Mouse (Mus musculus) cerebellum, postnatal 14 days (tissue): ENCODE data around the gene Dnajc30.
"Not testable (repeated sequence)": the region's sequence is repeated elsewhere in the genome, so short reads cannot be mapped to it uniquely, and the experiment has no call there.

ENCODE experiments used
- DNase-seq, 2 experiments: peaks; one replicate each; pipeline ENCODE4 v3.0.0; 2021; ENCODE audit warnings: mixed read lengths in 2 of 2

Gene Dnajc30

GRCm38 (mm10) chr5:135064909-135065446 is 976 bp downstream of the Dnajc30 start, which contains the start of gene Bud23:
Gene Bud23 (minus strand): TSS chr5:135064959.
- DNase-seq, result not testable (repeated sequence)

GRCm38 (mm10) chr5:135066008-135066407 is 2.0 kb downstream of the Dnajc30 start:
- DNase-seq, result no peak

DNA sequence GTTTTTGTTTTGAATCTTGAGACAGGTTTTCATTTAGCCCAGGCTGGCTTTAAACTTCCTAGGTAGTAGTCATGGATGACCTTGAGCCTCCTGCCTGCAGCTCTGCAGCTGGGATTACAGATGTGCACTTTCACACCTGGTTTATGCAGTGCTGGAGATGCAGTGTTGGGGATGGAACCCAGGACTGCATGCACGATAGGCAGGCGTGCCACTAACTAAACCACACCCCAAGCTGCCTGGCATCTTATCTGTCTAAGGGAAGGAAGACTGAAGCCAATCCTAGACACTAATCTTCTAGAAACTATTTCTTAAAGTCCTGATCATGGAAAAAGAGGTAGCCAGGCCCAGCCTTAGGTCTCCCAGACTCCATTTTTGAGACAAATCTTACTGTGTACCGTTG is 6.4 kb downstream of the Dnajc30 start:
- DNase-seq, result no peak

- DNase-seq, result no peak
Measured at GRCm38 (mm10) chr5:135072061-135072460, 8.1 kb downstream of the Dnajc30 start.

- no peak for DNase-seq
Measured at GRCm38 (mm10) chr5:135072720-135073119, 8.7 kb downstream of the Dnajc30 start.

GRCm38 (mm10) chr5:135073349-135074150 is 9.5 kb downstream of the Dnajc30 start:
- DNase-seq, result peak in 1 of 2 experiments; percentile 44

DNA sequence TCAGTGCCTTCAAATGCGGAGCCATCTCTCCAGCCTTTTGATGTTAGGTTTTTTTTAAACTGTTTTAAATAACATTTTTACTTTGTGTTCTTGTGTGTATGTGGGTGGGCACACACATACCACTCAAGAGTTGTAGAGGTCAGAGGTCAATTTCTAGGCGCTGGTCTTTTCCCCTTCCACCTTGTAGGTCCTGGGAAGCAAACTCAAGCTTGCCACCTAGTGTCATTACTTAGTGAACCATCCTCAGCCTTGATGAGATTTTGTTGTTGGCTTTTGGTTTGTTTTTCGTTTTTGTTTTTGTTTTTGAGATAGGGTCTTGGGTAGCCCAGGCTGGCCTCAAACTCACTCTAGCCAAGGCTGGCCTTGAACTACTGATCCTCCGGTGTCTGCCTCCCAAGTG is 11.7 kb downstream of the Dnajc30 start:
- DNase-seq, result no peak

DNA sequence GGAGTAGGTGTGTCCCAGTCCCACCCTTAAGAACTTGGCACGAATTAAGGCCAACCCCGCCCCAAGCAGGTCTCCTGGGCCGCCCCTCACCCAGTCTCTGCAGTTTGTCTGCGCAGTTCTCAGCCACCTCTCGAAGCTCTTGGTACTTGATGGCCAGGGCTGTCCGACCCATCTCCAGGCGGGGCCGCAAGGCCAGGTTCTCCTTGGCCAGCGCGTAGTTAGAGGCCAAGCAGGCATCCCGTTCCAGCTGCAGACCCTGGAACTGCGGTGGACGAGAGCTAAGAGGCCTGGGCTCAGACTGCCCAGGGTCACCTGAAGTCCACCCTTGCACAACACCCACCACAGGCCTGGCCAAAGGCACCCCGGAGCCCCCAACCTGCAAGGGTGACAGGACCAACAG is 12.4 kb downstream of the Dnajc30 start:
- DNase-seq, result no peak

- peak; percentile 69 to 72 for DNase-seq
Measured at GRCm38 (mm10) chr5:135076931-135077505, 13.0 kb downstream of the Dnajc30 start.

DNA sequence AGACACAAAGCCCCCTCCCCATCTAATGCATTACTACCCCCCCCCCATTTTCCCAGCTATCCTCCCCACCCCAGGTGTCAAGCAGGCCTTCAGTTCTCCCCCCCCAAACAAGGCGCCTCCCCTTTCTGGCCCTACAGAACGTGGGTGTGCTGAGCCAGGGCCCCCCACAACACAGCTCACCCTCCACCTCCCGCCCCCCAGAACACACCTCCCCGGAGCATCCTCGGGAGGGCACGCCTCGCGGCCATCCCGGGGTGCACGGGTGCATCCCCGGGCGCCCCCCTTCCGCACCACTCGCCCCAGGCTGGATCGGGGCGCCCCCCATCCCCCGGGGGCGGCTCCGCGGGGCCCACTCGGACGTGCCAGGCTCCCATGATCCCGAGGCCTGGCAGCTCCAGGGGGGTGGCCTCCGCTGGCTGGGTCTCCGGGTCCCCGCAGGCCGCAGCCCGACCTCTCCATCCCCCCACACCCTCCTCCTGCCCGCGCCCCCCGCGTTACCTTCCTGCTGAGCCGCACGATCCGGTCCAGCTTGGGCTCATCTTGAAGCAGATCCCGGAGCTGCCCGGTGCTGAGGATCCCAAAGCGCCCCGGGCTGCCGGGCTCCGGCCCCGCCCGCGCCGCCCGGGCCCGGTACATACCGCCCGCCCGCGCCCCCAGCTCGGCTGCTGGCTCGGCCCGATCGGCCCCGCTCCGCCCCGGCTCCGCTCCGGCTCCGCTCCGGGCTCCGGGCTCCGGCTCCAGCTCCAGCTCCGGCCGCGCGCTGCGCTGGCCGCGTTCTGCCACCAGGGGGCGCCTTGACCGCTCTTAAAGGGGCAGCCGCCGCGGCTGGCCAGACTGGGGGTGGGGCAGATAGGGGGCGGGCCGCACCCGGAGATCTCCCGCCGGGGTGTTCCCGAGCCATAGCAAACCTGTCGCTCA is 13.8 kb downstream of the Dnajc30 start, which contains the start of gene Vps37d:
Gene Vps37d, minus strand, starts transcription at position 703 of the 918 bp plus-strand sequence.
- DNase-seq, result peak; percentile 99

DNA sequence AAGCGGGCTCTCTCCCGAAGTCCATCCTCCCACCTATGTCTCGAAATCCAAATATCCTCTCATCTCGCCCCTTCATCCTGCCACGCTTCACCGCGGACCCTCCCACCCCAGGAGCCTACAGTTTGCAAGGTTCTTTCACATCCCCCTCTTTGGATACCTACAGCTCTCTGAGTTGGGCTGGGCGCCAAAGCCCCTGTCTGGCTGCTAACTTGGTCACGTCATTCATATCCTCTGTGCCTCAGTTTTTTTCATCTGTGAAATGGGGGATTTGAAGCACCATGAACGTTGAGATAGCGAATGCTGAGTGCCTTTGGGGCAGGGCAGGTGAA is 14.4 kb downstream of the Dnajc30 start:
- DNase-seq, result peak in 1 of 2 experiments; percentile 80

DNA sequence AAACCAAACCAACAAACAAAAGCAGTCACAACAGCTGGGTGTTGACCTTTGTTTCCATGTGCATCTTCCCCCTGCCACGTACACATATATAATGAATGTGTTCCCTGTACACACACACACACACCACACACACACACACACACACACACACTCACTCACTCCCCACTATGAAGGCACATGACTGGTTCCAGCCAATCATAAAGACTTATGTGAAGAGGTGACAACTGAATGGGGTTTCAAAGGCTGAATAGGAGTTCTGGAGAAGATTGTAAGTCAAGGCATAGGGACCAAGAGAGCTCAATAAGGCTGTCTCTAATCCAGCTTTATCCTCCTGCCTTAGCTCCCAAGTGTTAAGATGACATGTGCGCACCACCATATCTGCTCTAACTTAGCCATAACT is 15.6 kb downstream of the Dnajc30 start:
- no peak for DNase-seq

DNA sequence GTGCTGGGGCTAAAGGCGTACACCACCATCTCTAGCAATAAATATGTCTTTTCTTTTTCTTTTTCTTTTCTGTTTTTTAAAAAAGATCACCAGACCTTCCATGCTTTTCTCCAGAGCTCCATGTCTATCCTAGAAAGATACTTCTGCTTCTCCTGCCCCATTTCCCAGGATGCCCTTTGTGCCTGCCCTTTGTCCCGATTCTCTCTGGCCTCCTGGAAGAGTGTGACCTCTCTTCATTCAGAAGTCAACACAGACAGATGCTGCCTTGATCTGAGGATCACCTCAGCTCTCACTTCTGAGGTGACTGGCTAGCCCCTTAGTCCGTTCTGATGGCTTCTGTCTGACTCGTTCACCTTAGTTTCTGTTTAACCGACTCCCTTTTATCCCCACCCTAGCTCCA is 16.5 kb downstream of the Dnajc30 start:
- DNase-seq, result no peak

GRCm38 (mm10) chr5:135086871-135087270 is 22.9 kb downstream of the Dnajc30 start:
- no peak for DNase-seq

DNA sequence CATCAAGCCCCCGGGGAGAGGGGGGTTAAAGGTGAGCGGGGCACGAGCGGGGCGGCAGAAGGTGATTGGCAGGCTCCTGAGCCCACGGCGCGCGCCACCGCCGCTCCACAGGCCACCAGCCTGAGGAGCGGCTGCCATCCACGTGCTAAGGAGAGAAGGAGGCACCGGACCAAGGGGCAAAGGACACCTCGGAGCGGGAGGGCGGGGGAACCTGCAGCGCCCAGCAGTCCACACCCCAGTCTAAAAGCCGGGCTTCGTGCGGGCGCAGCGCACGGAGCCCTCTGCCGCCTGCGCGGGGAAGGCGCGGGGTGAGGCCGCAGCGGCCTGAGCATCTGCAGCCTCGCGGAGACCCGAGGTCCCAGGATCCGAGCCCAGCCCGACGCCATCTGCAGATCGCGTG is 25.7 kb downstream of the Dnajc30 start, which contains the start of gene Mlxipl:
Gene Mlxipl, plus strand, starts transcription at position 238 of the 400 bp plus-strand sequence.
- no peak for DNase-seq

GRCm38 (mm10) chr5:135100981-135101380 is 37.0 kb downstream of the Dnajc30 start:
- DNase-seq, result no peak

DNA sequence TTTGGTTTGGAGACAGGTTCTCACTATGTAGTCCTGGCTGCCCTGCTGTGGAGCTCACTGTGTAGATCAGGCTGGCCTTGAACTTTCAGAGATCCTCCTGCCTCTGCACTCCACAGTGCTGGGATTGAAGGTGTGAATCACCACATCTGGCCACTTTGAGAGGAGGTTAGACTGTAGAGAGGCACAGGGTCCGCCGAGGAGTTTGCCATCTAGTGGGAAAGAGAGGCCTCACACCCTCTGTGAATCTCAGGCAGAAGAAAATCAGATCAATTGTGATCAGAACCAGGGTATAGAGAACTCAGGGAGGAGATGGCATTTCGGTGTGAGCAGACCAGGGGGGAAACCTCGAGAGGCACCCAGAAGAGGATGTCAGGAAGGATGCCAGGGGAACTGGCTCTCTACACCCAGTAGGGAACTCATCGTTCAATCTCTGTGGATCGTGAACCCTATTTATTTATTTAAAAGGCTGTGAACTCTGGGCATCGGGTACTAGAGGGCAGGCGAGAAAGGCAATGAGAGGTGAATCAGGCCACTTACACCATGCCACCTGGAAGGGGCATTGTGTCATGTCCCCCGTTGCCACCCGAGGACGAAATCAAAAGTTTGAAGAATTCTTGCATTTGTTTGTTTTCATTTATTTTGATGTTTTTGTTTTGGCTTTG is 40.1 kb downstream of the Dnajc30 start:
- peak in 1 of 2 experiments; percentile 37 for DNase-seq

DNA sequence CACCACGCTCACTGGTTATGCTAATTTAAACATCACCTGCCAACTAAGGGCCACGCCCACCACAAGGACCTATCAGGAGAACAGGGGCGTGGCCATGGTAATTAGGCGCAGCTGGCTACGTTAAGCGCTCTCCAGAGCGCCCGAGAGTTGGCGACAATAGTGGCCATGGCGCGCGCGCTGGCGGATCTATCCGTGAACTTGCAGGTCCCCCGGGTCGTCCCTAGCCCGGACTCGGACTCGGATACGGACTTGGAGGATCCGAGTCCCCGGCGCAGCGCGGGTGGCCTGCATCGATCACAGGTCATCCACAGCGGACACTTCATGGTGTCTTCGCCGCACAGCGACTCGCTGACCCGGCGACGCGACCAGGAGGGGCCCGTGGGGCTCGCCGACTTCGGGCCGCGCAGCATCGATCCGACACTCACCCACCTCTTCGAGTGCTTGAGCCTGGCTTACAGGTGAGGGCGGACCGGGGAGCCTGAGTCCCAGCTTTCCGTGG is 42.8 kb downstream of the Dnajc30 start:
- DNase-seq, result peak; percentile 70 to 79

DNA sequence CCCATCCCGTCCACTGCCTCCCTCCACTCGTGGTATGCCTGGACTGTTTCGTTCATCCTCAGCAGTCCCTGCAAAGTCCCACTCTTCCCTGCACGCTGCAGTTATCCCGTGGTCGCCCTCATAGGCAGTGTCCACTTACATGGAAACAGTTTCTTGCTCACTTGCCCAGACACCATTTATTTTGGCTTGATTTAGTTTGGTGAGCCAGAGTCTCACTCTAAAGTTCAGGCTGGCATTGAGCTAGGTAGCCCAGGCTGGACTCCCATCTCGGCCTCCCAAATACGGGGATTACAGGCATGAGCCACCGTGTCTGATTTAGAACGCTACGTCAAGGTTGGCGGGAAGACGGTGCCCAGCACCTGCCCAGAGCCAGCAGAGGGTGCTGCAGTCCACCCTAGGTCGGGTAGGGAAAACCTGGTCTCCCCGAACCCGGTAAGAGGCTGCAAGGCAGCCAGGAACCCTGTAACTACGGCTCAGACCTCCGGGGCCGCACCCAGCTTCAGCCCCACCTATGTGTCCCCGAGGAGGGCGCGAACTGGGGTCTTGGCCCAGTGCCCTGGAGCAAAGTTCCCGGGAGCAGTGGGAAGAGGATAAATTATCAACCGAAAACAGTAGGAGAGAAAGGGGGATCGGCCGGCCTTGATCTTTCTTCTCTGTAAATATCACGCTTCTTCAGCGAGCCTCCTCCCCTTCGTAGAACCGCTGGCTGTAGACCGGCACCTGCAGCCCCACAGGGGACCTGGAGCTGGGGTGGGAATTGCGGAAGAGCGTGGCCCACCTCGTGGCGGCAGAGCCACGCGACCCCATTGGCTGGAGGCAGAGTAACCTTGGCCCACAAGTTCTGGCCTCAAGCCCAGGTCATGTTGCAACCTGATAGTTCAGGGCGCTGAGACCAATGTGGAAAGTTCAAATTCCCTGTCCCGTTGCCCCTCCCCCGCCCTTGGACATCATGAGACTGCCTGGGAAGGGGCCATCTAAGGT is 43.8 kb downstream of the Dnajc30 start:
- DNase-seq, result peak; percentile 70 to 79

- DNase-seq, result no peak
Measured at GRCm38 (mm10) chr5:135109017-135109416, 45.0 kb downstream of the Dnajc30 start.

- DNase-seq, result no peak
Measured at GRCm38 (mm10) chr5:135109426-135109825, 45.4 kb downstream of the Dnajc30 start.
